Mouse (Mus musculus) midbrain, embryonic 13.5 days (tissue): ENCODE data around the gene Agpat1. TPM values are rescaled to one million over a fixed set of nuclear protein-coding genes. Genes with fewer than 3 reads are reported as not detected.

ENCODE experiments used
- ATAC-seq: fragments of 200-750 bp; cut with Nextera tagmentation; 2 replicates; pipeline ENCODE4 v1.8.0; 2017; ENCODE audit warnings: mild to moderate bottlenecking, moderate TSS enrichment, moderate library complexity
- H3K27ac ChIP-seq: fragments of 300-500 bp; sonication (generic); 2 replicates; pipeline ENCODE4 v1.5.1; 2015; ENCODE audit warnings: inconsistent platforms, mild to moderate bottlenecking, moderate library complexity
- H3K27me3 ChIP-seq: fragments of 300-500 bp; sonication (generic); 2 replicates; pipeline ENCODE4 v1.6.1; 2015; ENCODE audit warnings: mild to moderate bottlenecking, inconsistent platforms
- H3K36me3 ChIP-seq: fragments of 300-500 bp; sonication (generic); 2 replicates; pipeline ENCODE4 v1.6.1; 2015; ENCODE audit warnings: mild to moderate bottlenecking, inconsistent platforms
- H3K4me1 ChIP-seq: fragments of 300-500 bp; sonication (generic); replicated peaks from 2 replicates; pipeline ENCODE4 v1.6.1; 2015; ENCODE audit warnings: inconsistent platforms
- H3K4me2 ChIP-seq: fragments of 300-500 bp; sonication (generic); replicated peaks from 2 replicates; pipeline ENCODE4 v1.6.1; 2015; ENCODE audit warnings: moderate library complexity, mild to moderate bottlenecking, inconsistent platforms
- H3K4me3 ChIP-seq: fragments of 300-500 bp; sonication (generic); replicated peaks from 2 replicates; pipeline ENCODE4 v1.5.1; 2015; ENCODE audit warnings: mild to moderate bottlenecking, inconsistent platforms
- H3K9ac ChIP-seq: fragments of 300-500 bp; sonication (generic); replicated peaks from 2 replicates; pipeline ENCODE4 v1.6.1; 2015; ENCODE audit warnings: mild to moderate bottlenecking, inconsistent platforms
- H3K9me3 ChIP-seq: fragments of 300-500 bp; sonication (generic); 2 replicates; pipeline ENCODE4 v1.6.1; 2016; ENCODE audit warnings: mild to moderate bottlenecking, inconsistent platforms
- WGBS: fragments of 180-500 bp; shearing (Covaris S2); methylation state at CpG from one replicate; pipeline ENCODE4 v1.1.7; 2015; 5-methylcytosine and 5-hydroxymethylcytosine counted together
- polyA plus RNA-seq: library from polyadenylated mRNA; unstranded; fragments of >200 nt; fragmentation: Nextera tagmentation; extraction: Ambion mirVana; gene quantifications from 2 replicates; pipeline ENCODE4 v1.2.1, GENCODE M21; 2015

The Agpat1 gene
- polyA plus RNA-seq, 1 experiment from 2014 or later: 100 TPM

GRCm38 (mm10) chr17:34660259-34660820, 56.3 kb downstream of the Agpat1 start:
- 42% methylated on average over 11 of the region's 11 CpGs for WGBS
- no peak overlapping the region for H3K9ac ChIP-seq
- no peaks in the 10 kb centered on the region for H3K9me3 ChIP-seq
- H3K4me2 ChIP-seq: no peak overlapping the region
- peaks cover 41% of the 10 kb centered on the region for H3K27me3 ChIP-seq
- H3K4me1 ChIP-seq: peaks cover 6% of the 10 kb centered on the region
- no peak for ATAC-seq
- no peak overlapping the region for H3K27ac ChIP-seq
- 0 out of 2 replicates have a peak, but pooled peaks cover under 1% of the 10 kb centered on the region for H3K36me3 ChIP-seq
- H3K4me3 ChIP-seq: no peak overlapping the region

GRCm38 (mm10) chr17:34661121-34661591, 57.1 kb downstream of the Agpat1 start:
- WGBS: 10% methylated on average over 19 of the region's 19 CpGs
- H3K4me3 ChIP-seq: no peak overlapping the region
- ATAC-seq: no peak

DNA sequence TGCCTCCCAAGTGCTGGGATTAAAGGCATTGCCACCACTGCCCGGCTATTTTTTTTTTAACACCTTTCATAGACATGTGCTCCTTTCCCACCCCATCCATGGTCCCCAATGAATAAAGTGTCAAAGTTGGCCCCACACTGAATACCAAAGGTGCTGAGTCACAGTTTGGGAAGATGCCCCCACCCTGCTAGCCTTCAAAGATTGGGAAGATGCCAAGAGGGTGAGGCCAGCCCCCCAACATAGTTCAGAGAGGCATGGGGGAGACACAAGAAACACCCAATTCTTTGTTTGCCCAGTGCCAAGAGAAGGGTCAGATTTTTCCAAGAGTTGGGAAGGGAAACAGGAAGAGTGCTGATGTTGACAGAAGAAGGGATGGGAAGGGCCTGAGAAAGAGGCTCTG, 58.4 kb downstream of the Agpat1 start:
- no peaks in the 10 kb centered on the region for H3K36me3 ChIP-seq
- peaks cover 41% of the 10 kb centered on the region for H3K27me3 ChIP-seq
- no peak for ATAC-seq
- H3K27ac ChIP-seq: no peak overlapping the region
- no peaks in the 10 kb centered on the region for H3K9me3 ChIP-seq
- H3K4me2 ChIP-seq: no peak overlapping the region
- no peak overlapping the region for H3K4me3 ChIP-seq
- H3K4me1 ChIP-seq: peaks cover 6% of the 10 kb centered on the region; the same call in 1 of the 2 replicates
- H3K9ac ChIP-seq: no peak overlapping the region
- WGBS: 94% methylated on average over 1 of the region's 1 CpGs

More at GRCm38 (mm10) chr17:34661121-34661591, 57.1 kb downstream of the Agpat1 start:
- Histone ChIP-seq H3K36me3 (no peaks in the 10 kb centered on the region), H3K4me1 (peaks cover 6% of the 10 kb centered on the region), H3K9me3 (no peaks in the 10 kb centered on the region), H3K9ac (no peak overlapping the region), H3K4me2 (peak overlapping the region; percentile 22), H3K27me3 (peaks cover 41% of the 10 kb centered on the region), H3K27ac (no peak overlapping the region)

- 82% methylated on average over 8 of the region's 8 CpGs for WGBS
- H3K27me3 ChIP-seq: peaks cover 41% of the 10 kb centered on the region
- H3K4me1 ChIP-seq: peaks cover 6% of the 10 kb centered on the region; the same call in 1 of the 2 replicates
Measured at GRCm38 (mm10) chr17:34662978-34663377, 58.9 kb downstream of the Agpat1 start.

More at GRCm38 (mm10) chr17:34662978-34663377, 58.9 kb downstream of the Agpat1 start:
- no peak overlapping the region for H3K4me3 ChIP-seq
- no peak overlapping the region for H3K4me2 ChIP-seq
- ATAC-seq: no peak
- H3K36me3 ChIP-seq: no peaks in the 10 kb centered on the region
- no peaks in the 10 kb centered on the region for H3K9me3 ChIP-seq
- H3K27ac ChIP-seq: no peak overlapping the region
- H3K9ac ChIP-seq: no peak overlapping the region

Other genes with a start within 250 kb of the Agpat1 start
- gene Btnl2, start 249.4 kb upstream of the Agpat1 start, polyA plus RNA-seq: not detected in 2 replicates
- gene Btnl1, start 227.1 kb upstream of the Agpat1 start, polyA plus RNA-seq: not detected in 2 replicates
- gene BC051142, start 205.4 kb upstream of the Agpat1 start, polyA plus RNA-seq: 4.6 and 5.6 TPM in 2 replicates
- not detected in 2 replicates for gene Btnl4, start 126.9 kb upstream of the Agpat1 start, polyA plus RNA-seq
- gene Btnl6, start 86.9 kb upstream of the Agpat1 start, polyA plus RNA-seq: not detected in 2 replicates
- 8.9 and 9.1 TPM in 2 replicates for gene Notch4, start 40.0 kb upstream of the Agpat1 start, polyA plus RNA-seq
- 2.8 and 3.4 TPM in 2 replicates for gene Gpsm3, start 14.5 kb upstream of the Agpat1 start, polyA plus RNA-seq
- 13.3 and 15.3 TPM in 2 replicates for gene Pbx2, start 13.0 kb upstream of the Agpat1 start, polyA plus RNA-seq
- 1.5 and 2.2 TPM in 2 replicates for gene Ager, start 6.4 kb upstream of the Agpat1 start, polyA plus RNA-seq
- 324 and 337 TPM in 2 replicates for gene Rnf5, start 572 bp upstream of the Agpat1 start, polyA plus RNA-seq
- gene Egfl8, start 11.7 kb downstream of the Agpat1 start, polyA plus RNA-seq: 6.8 and 8.6 TPM in 2 replicates
- gene Ppt2, start 24.2 kb downstream of the Agpat1 start, polyA plus RNA-seq: 22.3 and 23.3 TPM in 2 replicates
- 7.4 and 7.5 TPM in 2 replicates for gene Prrt1, start 25.3 kb downstream of the Agpat1 start, polyA plus RNA-seq
- 17.0 and 18.9 TPM in 2 replicates for gene Fkbpl, start 40.5 kb downstream of the Agpat1 start, polyA plus RNA-seq
- 118 and 122 TPM in 2 replicates for gene Atf6b, start 42.9 kb downstream of the Agpat1 start, polyA plus RNA-seq
- 0.08 and 0.10 TPM in 2 replicates for gene Tnxb, start 66.3 kb downstream of the Agpat1 start, polyA plus RNA-seq
- not detected in 2 replicates for gene C4b, start 139.6 kb downstream of the Agpat1 start, polyA plus RNA-seq
- not detected in 2 replicates for gene Cyp21a1, start 200.3 kb downstream of the Agpat1 start, polyA plus RNA-seq
- gene Stk19, start 232.7 kb downstream of the Agpat1 start, polyA plus RNA-seq: 38.5 and 40.5 TPM in 2 replicates
- gene Dxo, start 232.8 kb downstream of the Agpat1 start, polyA plus RNA-seq: 74.7 and 76.1 TPM in 2 replicates
- gene Skiv2l, start 245.9 kb downstream of the Agpat1 start, polyA plus RNA-seq: 59.3 and 61.3 TPM in 2 replicates
- gene Nelfe, start 246.1 kb downstream of the Agpat1 start, polyA plus RNA-seq: 95.0 and 100 TPM in 2 replicates